Mouse (Mus musculus): Measurements from ENCODE around the gene St3gal3.

DNA sequence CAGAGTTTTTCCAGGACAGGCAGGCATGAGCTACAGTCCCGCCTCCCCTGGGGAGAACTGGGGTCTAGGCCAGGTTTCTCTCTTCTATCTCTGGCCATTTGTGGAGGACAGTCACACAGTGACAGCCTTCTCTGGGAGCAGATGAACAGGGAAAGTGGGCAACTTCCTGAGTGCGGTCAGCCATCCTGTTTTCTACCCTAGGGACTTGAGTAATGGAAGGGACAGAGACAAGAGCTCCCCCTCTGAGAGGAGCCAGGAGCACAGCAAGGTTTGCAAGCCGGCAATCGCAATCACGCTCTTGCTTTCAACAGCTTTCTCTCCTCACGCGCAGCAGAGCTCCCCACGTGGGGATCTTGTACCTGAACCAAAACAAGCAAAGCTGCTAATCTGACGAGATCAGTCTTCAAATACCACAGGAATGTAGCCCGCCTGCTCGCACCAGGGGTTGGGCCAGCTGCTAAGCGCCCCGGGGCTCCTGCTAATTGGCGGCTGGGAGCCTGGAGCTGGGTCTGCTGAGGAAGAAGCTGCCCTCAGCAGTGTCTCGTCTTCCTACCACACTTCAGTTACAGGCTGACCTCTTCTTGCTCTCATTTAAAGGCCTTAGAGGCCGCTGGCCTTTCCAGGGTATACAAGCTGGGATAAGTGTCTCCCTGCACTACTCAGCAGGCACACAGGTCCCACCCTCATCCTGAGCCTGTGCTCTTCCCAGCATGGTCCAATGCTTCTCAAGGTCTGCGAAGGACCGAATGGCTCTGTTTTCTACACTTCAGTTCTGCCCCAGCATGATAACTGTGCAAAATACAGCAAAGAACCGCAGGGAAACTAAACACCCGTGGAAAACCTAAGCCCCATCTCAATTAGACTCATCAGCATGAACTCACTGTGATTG lies 137.1 kb downstream of the St3gal3 start:
- TF ChIP-seq POLR2A (IDR thresholded peaks at IDR 0.05; ENCODE audit: low read depth, low read length) (no peak), CTCF (IDR thresholded peaks at IDR 0.05; ENCODE audit: extremely low read depth, insufficient read depth, insufficient read length, insufficient replicate concordance) (no peak)
